Mouse (Mus musculus) lung, postnatal 0 days (tissue): ENCODE measurements around the gene Scarf1.

Source experiments
- CTCF ChIP-seq: IDR thresholded peaks from 2 replicates; pipeline ENCODE4 v1.5.1; 2016; ENCODE audit warnings: antibody characterized with exemption, mild to moderate bottlenecking
- EP300 ChIP-seq: IDR thresholded peaks from 2 replicates; pipeline ENCODE4 v1.6.1; 2016; ENCODE audit warnings: antibody characterized with exemption, mild to moderate bottlenecking, control low read depth

DNA sequence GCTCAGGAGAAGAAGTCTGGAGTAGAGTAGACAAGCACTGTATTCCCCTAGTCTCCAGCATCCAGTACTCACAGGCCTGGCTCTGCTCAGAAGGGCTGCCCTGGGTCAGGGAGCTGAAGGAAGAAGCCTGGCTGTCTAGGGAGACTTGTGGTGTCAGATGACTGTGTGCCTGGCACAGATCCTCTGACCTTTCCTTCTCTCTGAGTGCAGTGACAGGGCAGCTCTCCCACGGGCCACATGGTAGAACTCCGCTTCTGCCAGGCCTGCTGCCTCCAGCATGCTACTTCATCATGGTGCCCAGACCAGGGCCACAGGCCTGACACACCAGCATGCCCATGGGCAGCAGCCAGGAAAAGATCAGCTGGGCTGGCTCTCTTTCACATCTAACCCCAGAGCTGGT is 52.5 kb downstream of the Scarf1 start:
- TF ChIP-seq CTCF, result no peak
- no peak for TF ChIP-seq EP300
